Mouse (Mus musculus) midbrain, embryonic 10.5 days (tissue): Measurements from ENCODE around the gene Cd96. TPM values are rescaled to one million over a fixed set of nuclear protein-coding genes. Genes with fewer than 3 reads are reported as not detected.

ENCODE experiments used
- DNase-seq: peaks from one replicate; pipeline ENCODE4 v3.0.0-alpha.2; 2017; ENCODE audit warnings: low spot score
- H3K27ac ChIP-seq: fragments of 300-500 bp; sonication (generic); replicated peaks from 2 replicates; pipeline ENCODE4 v1.5.1; 2016; ENCODE audit warnings: mild to moderate bottlenecking
- H3K27me3 ChIP-seq: fragments of 300-500 bp; sonication (generic); 2 replicates; pipeline ENCODE4 v1.6.1; 2016; ENCODE audit warnings: low read depth, mild to moderate bottlenecking; ENCODE audit not compliant: poor library complexity, severe bottlenecking
- H3K36me3 ChIP-seq: fragments of 300-500 bp; sonication (generic); 2 replicates; pipeline ENCODE4 v1.6.1; 2016; ENCODE audit warnings: mild to moderate bottlenecking, moderate library complexity
- H3K4me1 ChIP-seq: fragments of 300-500 bp; sonication (generic); 2 replicates; pipeline ENCODE4 v1.6.1; 2016
- H3K4me3 ChIP-seq: fragments of 300-500 bp; sonication (generic); 2 replicates; pipeline ENCODE4 v1.5.1; 2016; ENCODE audit warnings: mild to moderate bottlenecking, moderate library complexity
- H3K9me3 ChIP-seq: fragments of 300-500 bp; sonication (generic); replicated peaks from 2 replicates; pipeline ENCODE4 v1.6.1; 2016; ENCODE audit warnings: mild to moderate bottlenecking
- WGBS: fragments of 180-500 bp; shearing (Covaris S2); methylation state at CpG from one replicate; pipeline ENCODE4 v1.1.7; 2016; 5-methylcytosine and 5-hydroxymethylcytosine counted together
- polyA plus RNA-seq: library from polyadenylated mRNA; unstranded; fragments of >200 nt; fragmentation: Nextera tagmentation; extraction: Ambion mirVana; gene quantifications from 2 replicates; pipeline ENCODE4 v1.2.1, GENCODE M21; 2016

The Cd96 gene
- polyA plus RNA-seq, 1 experiment from 2014 or later: not detected

DNA sequence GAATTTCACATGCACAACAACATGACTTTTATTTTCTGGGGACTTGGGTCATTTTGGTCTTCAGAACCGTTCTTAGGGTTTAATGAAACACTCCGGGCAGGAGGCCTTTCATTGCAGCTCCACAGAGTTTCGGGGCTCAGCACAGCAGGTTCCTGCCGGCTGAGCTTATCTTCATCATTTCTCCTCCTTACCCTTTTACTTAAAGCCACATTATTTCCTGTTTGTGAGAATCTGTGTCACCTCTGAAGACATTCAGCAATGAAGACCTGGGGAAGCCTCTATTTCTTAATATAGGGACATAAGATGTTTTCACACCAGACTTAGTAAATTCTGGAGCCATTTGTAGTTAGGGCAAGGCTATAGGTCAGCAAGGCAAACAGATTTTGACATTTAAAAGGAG, 12.6 kb downstream of the Cd96 start:
- Histone ChIP-seq H3K27me3 (no peaks in the 10 kb centered on the region), H3K36me3 (no peaks in the 10 kb centered on the region), H3K9me3 (no peaks in the 10 kb centered on the region), H3K4me1 (0 out of 2 replicates have a peak, but pooled peaks cover 2% of the 10 kb centered on the region), H3K27ac (no peak overlapping the region), H3K4me3 (no peak overlapping the region)
- WGBS: 68% methylated on average over 4 of the region's 4 CpGs
- no peak for DNase-seq

GRCm38 (mm10) chr16:46104491-46104890, 15.6 kb downstream of the Cd96 start:
- H3K27me3 ChIP-seq: no peaks in the 10 kb centered on the region
- H3K4me1 ChIP-seq: 0 out of 2 replicates have a peak, but pooled peaks cover under 1% of the 10 kb centered on the region
- no peaks in the 10 kb centered on the region for H3K9me3 ChIP-seq
- H3K36me3 ChIP-seq: no peaks in the 10 kb centered on the region
- WGBS: 79% methylated on average over 9 of the region's 9 CpGs
- no peak overlapping the region for H3K4me3 ChIP-seq
- DNase-seq: no peak
- no peak overlapping the region for H3K27ac ChIP-seq

- Histone ChIP-seq H3K36me3 (no peaks in the 10 kb centered on the region), H3K27ac (no peak overlapping the region), H3K27me3 (no peaks in the 10 kb centered on the region), H3K4me3 (no peak overlapping the region), H3K9me3 (no peaks in the 10 kb centered on the region), H3K4me1 (no peaks in the 10 kb centered on the region)
- no peak for DNase-seq
- 27% methylated on average over 2 of the region's 2 CpGs for WGBS
Measured at GRCm38 (mm10) chr16:46101748-46102147, 18.3 kb downstream of the Cd96 start.

DNA sequence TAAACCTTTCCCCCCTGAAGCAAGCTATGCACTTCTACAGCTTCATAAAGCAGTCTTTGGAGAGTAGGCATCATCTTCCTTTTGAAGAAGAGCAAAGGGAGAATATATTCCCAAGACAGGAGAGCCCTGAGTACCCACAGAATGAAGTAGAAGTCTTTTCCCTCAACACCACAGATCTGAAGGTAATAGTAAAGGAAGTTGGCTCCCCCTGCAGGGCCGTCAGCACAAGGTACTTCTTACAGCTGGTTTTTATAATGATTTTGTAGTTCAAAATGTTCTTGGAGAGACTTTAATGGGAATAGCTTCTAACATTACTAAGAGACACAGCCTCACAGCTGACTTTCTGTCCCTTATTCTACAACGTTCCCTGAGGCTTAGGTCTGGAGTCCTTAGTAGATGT, 19.8 kb downstream of the Cd96 start:
- Histone ChIP-seq H3K9me3 (no peaks in the 10 kb centered on the region), H3K4me1 (no peaks in the 10 kb centered on the region), H3K27me3 (no peaks in the 10 kb centered on the region), H3K27ac (no peak overlapping the region), H3K4me3 (no peak overlapping the region), H3K36me3 (no peaks in the 10 kb centered on the region)
- DNase-seq: no peak
- WGBS: 62% methylated on average over 2 of the region's 2 CpGs

- no peak for DNase-seq
- Histone ChIP-seq H3K4me3 (no peak overlapping the region), H3K36me3 (no peaks in the 10 kb centered on the region), H3K4me1 (no peaks in the 10 kb centered on the region), H3K9me3 (no peaks in the 10 kb centered on the region), H3K27me3 (no peaks in the 10 kb centered on the region), H3K27ac (no peak overlapping the region)
- 81% methylated on average over 9 of the region's 9 CpGs for WGBS
Measured at GRCm38 (mm10) chr16:46097421-46097820, 22.6 kb downstream of the Cd96 start.

GRCm38 (mm10) chr16:46094478-46094877, 25.6 kb downstream of the Cd96 start:
- Histone ChIP-seq H3K27me3 (no peaks in the 10 kb centered on the region), H3K27ac (no peak overlapping the region), H3K36me3 (no peaks in the 10 kb centered on the region), H3K4me1 (no peaks in the 10 kb centered on the region), H3K4me3 (no peak overlapping the region), H3K9me3 (no peaks in the 10 kb centered on the region)
- no peak for DNase-seq
- WGBS: 77% methylated on average over 2 of the region's 2 CpGs

DNA sequence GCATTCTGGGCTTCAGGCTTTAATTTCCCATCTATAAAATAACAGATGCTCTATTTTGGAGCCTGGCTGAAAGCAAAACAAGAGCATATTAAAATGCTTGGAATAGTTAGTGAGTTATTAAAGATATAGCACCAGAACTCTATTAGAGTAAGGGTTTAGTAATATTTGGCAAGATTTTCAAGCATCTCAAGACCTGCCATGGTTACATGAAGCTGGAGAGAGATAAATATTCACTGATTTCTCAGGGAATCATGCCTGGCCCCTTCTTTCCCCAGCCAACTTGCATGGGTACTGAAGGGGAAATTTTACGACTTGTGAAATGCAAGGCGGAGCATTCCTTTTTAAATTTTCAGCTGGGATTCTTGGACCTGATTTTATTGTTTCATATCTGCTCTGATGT, 27.1 kb downstream of the Cd96 start:
- no peak for DNase-seq
- Histone ChIP-seq H3K27ac (no peak overlapping the region), H3K27me3 (no peaks in the 10 kb centered on the region), H3K4me3 (no peak overlapping the region), H3K9me3 (no peaks in the 10 kb centered on the region), H3K36me3 (no peaks in the 10 kb centered on the region), H3K4me1 (no peaks in the 10 kb centered on the region)
- WGBS: 94% methylated on average over 2 of the region's 2 CpGs

DNA sequence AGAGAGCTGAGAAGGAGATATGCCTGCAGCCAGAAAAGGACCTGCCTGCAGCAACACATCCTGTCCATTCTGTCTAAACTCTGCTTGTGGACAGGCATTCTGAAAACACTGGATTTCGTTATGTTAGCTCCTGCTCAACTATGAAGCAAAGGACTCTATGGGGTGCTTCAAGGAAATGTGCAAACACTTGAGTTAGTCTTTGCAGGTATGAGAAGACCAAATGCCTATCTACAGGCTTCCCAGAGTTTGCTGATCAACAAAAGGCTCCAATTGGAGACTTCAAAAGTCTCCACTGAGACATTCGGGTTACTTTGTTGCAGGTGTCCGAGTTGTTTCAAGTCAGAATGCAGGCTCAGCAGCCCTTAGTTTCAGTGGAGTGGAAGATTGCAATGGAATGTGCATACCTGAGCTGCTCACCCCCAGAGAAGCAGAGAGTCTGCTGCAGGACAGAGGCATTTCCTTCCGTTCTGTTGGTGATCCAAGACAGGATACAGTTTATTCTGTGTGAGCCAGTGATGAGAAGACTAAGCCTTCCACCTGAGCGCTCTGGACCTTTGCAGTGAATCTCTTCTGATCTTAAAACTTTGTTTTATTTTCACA, 33.1 kb downstream of the Cd96 start:
- Histone ChIP-seq H3K36me3 (no peaks in the 10 kb centered on the region), H3K4me1 (no peaks in the 10 kb centered on the region), H3K27me3 (no peaks in the 10 kb centered on the region), H3K9me3 (no peaks in the 10 kb centered on the region), H3K27ac (no peak overlapping the region), H3K4me3 (no peak overlapping the region)
- no peak for DNase-seq
- 81% methylated on average over 5 of the region's 5 CpGs for WGBS

DNA sequence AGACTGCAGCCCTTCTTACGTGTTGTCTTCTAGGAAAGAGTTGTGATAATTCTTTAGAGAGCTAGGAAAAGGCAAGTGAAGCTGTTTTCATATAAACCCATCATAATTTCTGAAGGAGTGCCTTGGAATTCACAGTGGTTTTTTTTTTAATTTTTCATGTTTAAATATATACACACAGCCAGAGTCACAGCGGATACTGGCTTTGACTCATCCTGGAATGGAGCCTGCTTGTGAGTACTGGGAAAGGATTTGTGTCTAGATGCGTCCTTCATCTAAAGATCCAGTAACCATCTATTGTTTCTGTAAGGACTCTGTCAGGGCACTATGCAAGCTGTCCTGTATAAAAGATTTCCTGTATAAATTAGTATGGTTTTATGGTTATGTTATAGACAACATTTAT, 52.1 kb downstream of the Cd96 start:
- 89% methylated on average over 3 of the region's 3 CpGs for WGBS
- DNase-seq: no peak
- no peak overlapping the region for H3K27ac ChIP-seq
- no peaks in the 10 kb centered on the region for H3K4me1 ChIP-seq
- no peaks in the 10 kb centered on the region for H3K9me3 ChIP-seq
- H3K4me3 ChIP-seq: no peak overlapping the region
- no peaks in the 10 kb centered on the region for H3K36me3 ChIP-seq
- no peaks in the 10 kb centered on the region for H3K27me3 ChIP-seq

- Histone ChIP-seq H3K4me3 (no peak overlapping the region), H3K9me3 (no peaks in the 10 kb centered on the region), H3K27ac (no peak overlapping the region), H3K27me3 (no peaks in the 10 kb centered on the region), H3K36me3 (no peaks in the 10 kb centered on the region), H3K4me1 (no peaks in the 10 kb centered on the region)
- WGBS: 92% methylated on average over 5 of the region's 5 CpGs
- DNase-seq: no peak
Measured at GRCm38 (mm10) chr16:46063278-46063677, 56.8 kb downstream of the Cd96 start.

DNA sequence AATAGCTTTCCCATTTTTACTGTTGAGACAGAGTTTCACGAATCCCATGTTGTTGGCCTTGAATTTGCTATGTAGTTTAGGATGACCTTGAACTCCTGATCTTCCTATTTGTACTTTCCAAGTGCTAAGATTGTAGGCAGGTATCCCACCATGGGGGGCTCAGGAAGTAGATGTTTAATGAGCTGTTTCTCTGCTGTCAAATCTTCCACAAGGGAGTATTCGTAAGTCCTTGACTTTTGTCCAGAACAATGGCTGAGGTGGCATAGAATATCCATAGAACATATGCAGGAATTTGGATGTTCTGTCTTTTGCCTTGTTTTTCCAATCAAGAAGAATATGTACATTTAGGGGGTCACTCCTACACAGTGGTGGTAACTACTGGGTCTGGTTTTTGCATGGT, 73.1 kb downstream of the Cd96 start:
- DNase-seq: no peak
- H3K36me3 ChIP-seq: no peaks in the 10 kb centered on the region
- H3K4me1 ChIP-seq: no peaks in the 10 kb centered on the region
- WGBS: 89% methylated on average over 2 of the region's 2 CpGs
- H3K27me3 ChIP-seq: no peaks in the 10 kb centered on the region
- no peak overlapping the region for H3K4me3 ChIP-seq
- no peak overlapping the region for H3K27ac ChIP-seq
- no peaks in the 10 kb centered on the region for H3K9me3 ChIP-seq

DNA sequence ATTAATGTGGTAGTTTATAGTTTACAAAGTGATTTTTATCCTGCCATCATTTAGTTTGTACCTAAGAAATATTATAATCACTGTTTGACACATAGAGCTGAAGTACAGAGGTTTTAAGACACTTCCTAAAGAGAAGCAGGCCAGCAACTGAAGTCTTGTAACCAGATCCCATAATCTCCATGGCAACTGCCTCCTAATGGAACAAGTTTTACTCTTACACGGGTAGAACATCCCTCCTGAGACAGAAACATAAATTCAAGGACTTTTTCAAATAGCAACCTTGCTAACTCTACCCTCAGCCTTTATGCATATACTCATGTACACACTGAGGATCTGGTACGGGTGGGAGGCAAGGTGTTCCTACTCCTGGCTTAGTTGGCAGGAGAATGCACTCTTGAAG, 83.8 kb downstream of the Cd96 start:
- Histone ChIP-seq H3K36me3 (no peaks in the 10 kb centered on the region), H3K4me1 (peaks cover 1% of the 10 kb centered on the region), H3K9me3 (no peaks in the 10 kb centered on the region), H3K27ac (no peak overlapping the region), H3K27me3 (no peaks in the 10 kb centered on the region), H3K4me3 (no peak overlapping the region)
- 64% methylated on average over 2 of the region's 2 CpGs for WGBS
- DNase-seq: no peak

DNA sequence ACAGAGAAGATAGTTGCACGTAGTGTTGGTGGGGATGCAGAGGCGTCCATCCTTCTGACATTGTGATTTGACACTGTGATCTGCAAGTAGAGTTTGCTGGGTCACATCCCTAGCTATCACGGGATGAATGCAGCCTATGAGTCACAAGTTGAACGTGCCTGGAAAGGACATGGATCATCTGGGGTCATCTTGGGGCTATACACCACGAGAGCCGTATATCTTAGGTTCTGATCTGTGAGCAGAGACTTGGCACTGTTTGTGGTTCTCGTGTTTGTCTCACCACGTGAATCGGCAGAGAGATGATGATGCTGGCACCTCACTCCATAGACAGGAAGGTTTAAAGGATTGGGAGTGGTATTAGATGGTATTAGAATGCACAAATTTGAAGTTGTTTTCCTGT, 86.2 kb downstream of the Cd96 start:
- DNase-seq: no peak
- H3K4me1 ChIP-seq: peaks cover 5% of the 10 kb centered on the region
- no peaks in the 10 kb centered on the region for H3K27me3 ChIP-seq
- H3K36me3 ChIP-seq: no peaks in the 10 kb centered on the region
- H3K9me3 ChIP-seq: no peaks in the 10 kb centered on the region
- no peak overlapping the region for H3K27ac ChIP-seq
- H3K4me3 ChIP-seq: no peak overlapping the region
- WGBS: 87% methylated on average over 9 of the region's 9 CpGs

GRCm38 (mm10) chr16:46022958-46023491, 97.0 kb downstream of the Cd96 start:
- Histone ChIP-seq H3K4me3 (no peak overlapping the region), H3K4me1 (no peaks in the 10 kb centered on the region), H3K36me3 (no peaks in the 10 kb centered on the region), H3K27ac (no peak overlapping the region), H3K27me3 (no peaks in the 10 kb centered on the region), H3K9me3 (no peaks in the 10 kb centered on the region)
- DNase-seq: no peak
- 80% methylated on average over 5 of the region's 5 CpGs for WGBS
